Mouse (Mus musculus) heart, embryonic 15.5 days (tissue): ENCODE data around the gene Lrmda. TPM values are rescaled to one million over a fixed set of nuclear protein-coding genes. Genes with fewer than 3 reads are reported as not detected.

Source experiments
- ATAC-seq: fragments of 200-750 bp; cut with Nextera tagmentation; replicated peaks from 2 replicates; pipeline ENCODE4 v1.8.0; 2017; ENCODE audit warnings: low read depth, moderate TSS enrichment; ENCODE audit not compliant: insufficient number of reproducible peaks, insufficient read depth, low FRiP score
- H3K27ac ChIP-seq: fragments of 300-500 bp; sonication (generic); 2 replicates; pipeline ENCODE4 v1.5.1; 2015; ENCODE audit warnings: mild to moderate bottlenecking, inconsistent platforms
- H3K27me3 ChIP-seq: fragments of 300-500 bp; sonication (generic); 2 replicates; pipeline ENCODE4 v1.6.1; 2015; ENCODE audit warnings: inconsistent platforms
- H3K36me3 ChIP-seq: fragments of 300-500 bp; sonication (generic); 2 replicates; pipeline ENCODE4 v1.6.1; 2015; ENCODE audit warnings: mild to moderate bottlenecking, inconsistent platforms
- H3K4me1 ChIP-seq: fragments of 300-500 bp; sonication (generic); replicated peaks from 2 replicates; pipeline ENCODE4 v1.6.1; 2015; ENCODE audit warnings: inconsistent platforms
- H3K4me2 ChIP-seq: fragments of 300-500 bp; sonication (generic); 2 replicates; pipeline ENCODE4 v1.6.1; 2015; ENCODE audit warnings: inconsistent platforms, mild to moderate bottlenecking, moderate library complexity
- H3K4me3 ChIP-seq: fragments of 300-500 bp; sonication (generic); 2 replicates; pipeline ENCODE4 v1.5.1; 2015; ENCODE audit warnings: mild to moderate bottlenecking, inconsistent platforms
- H3K9ac ChIP-seq: fragments of 300-500 bp; sonication (generic); 2 replicates; pipeline ENCODE4 v1.6.1; 2015; ENCODE audit warnings: mild to moderate bottlenecking, inconsistent platforms
- H3K9me3 ChIP-seq: fragments of 300-500 bp; sonication (generic); replicated peaks from 2 replicates; pipeline ENCODE4 v1.6.1; 2016; ENCODE audit warnings: inconsistent platforms
- WGBS: fragments of 180-500 bp; shearing (Covaris S2); methylation state at CpG from one replicate; pipeline ENCODE4 v1.1.7; 2015; ENCODE audit warnings: mixed read lengths; 5-methylcytosine and 5-hydroxymethylcytosine counted together
- polyA plus RNA-seq: library from polyadenylated mRNA; unstranded; fragments of >200 nt; fragmentation: Nextera tagmentation; extraction: Ambion mirVana; gene quantifications from 2 replicates; pipeline ENCODE4 v1.2.1, GENCODE M21; 2015

Lrmda gene
- polyA plus RNA-seq, 1 experiment from 2014 or later = 0.83 TPM

- no peak overlapping the region for H3K9ac ChIP-seq
- no peak for ATAC-seq
- no peaks in the 10 kb centered on the region for H3K4me1 ChIP-seq
- H3K36me3 ChIP-seq = no peaks in the 10 kb centered on the region
- no peaks in the 10 kb centered on the region for H3K9me3 ChIP-seq
- H3K27me3 ChIP-seq = no peaks in the 10 kb centered on the region
- no peak overlapping the region for H3K4me2 ChIP-seq
- H3K4me3 ChIP-seq = no peak overlapping the region
- 82% methylated on average over 5 of the region's 5 CpGs for WGBS
- no peak overlapping the region for H3K27ac ChIP-seq
These were observed 258.5 kb downstream of the Lrmda start for GRCm38 (mm10) chr14:22278053-22278452.

GRCm38 (mm10) chr14:22279591-22279990, 260.1 kb downstream of the Lrmda start:
- Histone ChIP-seq H3K4me3 (no peak overlapping the region), H3K9me3 (no peaks in the 10 kb centered on the region), H3K36me3 (no peaks in the 10 kb centered on the region), H3K4me1 (no peaks in the 10 kb centered on the region), H3K4me2 (no peak overlapping the region), H3K27ac (no peak overlapping the region), H3K9ac (no peak overlapping the region), H3K27me3 (no peaks in the 10 kb centered on the region)
- no peak for ATAC-seq
- WGBS = 85% methylated on average over 4 of the region's 4 CpGs

- Histone ChIP-seq H3K27me3 (no peaks in the 10 kb centered on the region), H3K36me3 (no peaks in the 10 kb centered on the region), H3K4me1 (no peaks in the 10 kb centered on the region), H3K9me3 (no peaks in the 10 kb centered on the region), H3K9ac (no peak overlapping the region), H3K27ac (no peak overlapping the region), H3K4me2 (no peak overlapping the region), H3K4me3 (no peak overlapping the region)
- WGBS = 91% methylated on average over 7 of the region's 7 CpGs
- no peak for ATAC-seq
These were observed 262.1 kb downstream of the Lrmda start for GRCm38 (mm10) chr14:22281630-22282029.

- no peaks in the 10 kb centered on the region for H3K9me3 ChIP-seq
- ATAC-seq = no peak
These were observed 263.3 kb downstream of the Lrmda start for GRCm38 (mm10) chr14:22282847-22283246.

GRCm38 (mm10) chr14:22283722-22284121, 264.2 kb downstream of the Lrmda start:
- Histone ChIP-seq H3K36me3 (no peaks in the 10 kb centered on the region), H3K9ac (no peak overlapping the region), H3K27me3 (no peaks in the 10 kb centered on the region), H3K27ac (no peak overlapping the region), H3K4me2 (no peak overlapping the region), H3K4me1 (no peaks in the 10 kb centered on the region), H3K4me3 (no peak overlapping the region), H3K9me3 (no peaks in the 10 kb centered on the region)
- WGBS = 91% methylated on average over 2 of the region's 2 CpGs
- no peak for ATAC-seq

More at GRCm38 (mm10) chr14:22282847-22283246, 263.3 kb downstream of the Lrmda start:
- Histone ChIP-seq H3K27ac (no peak overlapping the region), H3K4me2 (no peak overlapping the region), H3K4me3 (no peak overlapping the region), H3K4me1 (no peaks in the 10 kb centered on the region), H3K9ac (no peak overlapping the region), H3K36me3 (no peaks in the 10 kb centered on the region), H3K27me3 (no peaks in the 10 kb centered on the region)
- WGBS = 74% methylated on average over 6 of the region's 6 CpGs

GRCm38 (mm10) chr14:22284823-22285517, 265.5 kb downstream of the Lrmda start:
- H3K4me1 ChIP-seq = no peaks in the 10 kb centered on the region
- no peaks in the 10 kb centered on the region for H3K36me3 ChIP-seq
- H3K9me3 ChIP-seq = no peaks in the 10 kb centered on the region
- ATAC-seq = no peak
- H3K27me3 ChIP-seq = no peaks in the 10 kb centered on the region
- H3K27ac ChIP-seq = no peak overlapping the region
- no peak overlapping the region for H3K9ac ChIP-seq
- H3K4me3 ChIP-seq = no peak overlapping the region
- H3K4me2 ChIP-seq = no peak overlapping the region
- whole genome bisulfite sequencing = 87% methylated on average over 15 of the region's 15 CpGs

- no peaks in the 10 kb centered on the region for H3K27me3 ChIP-seq
- H3K27ac ChIP-seq = no peak overlapping the region
- no peak for ATAC-seq
- H3K9ac ChIP-seq = no peak overlapping the region
- H3K9me3 ChIP-seq = no peaks in the 10 kb centered on the region
- WGBS = 53% methylated on average over 4 of the region's 4 CpGs
- no peak overlapping the region for H3K4me3 ChIP-seq
- no peak overlapping the region for H3K4me2 ChIP-seq
- no peaks in the 10 kb centered on the region for H3K4me1 ChIP-seq
- H3K36me3 ChIP-seq = no peaks in the 10 kb centered on the region
These were observed 266.3 kb downstream of the Lrmda start for GRCm38 (mm10) chr14:22285826-22286225.

GRCm38 (mm10) chr14:22288179-22288578, 268.7 kb downstream of the Lrmda start:
- Histone ChIP-seq H3K27ac (no peak overlapping the region), H3K4me3 (no peak overlapping the region), H3K27me3 (no peaks in the 10 kb centered on the region), H3K4me2 (no peak overlapping the region), H3K36me3 (no peaks in the 10 kb centered on the region), H3K9ac (no peak overlapping the region), H3K9me3 (no peaks in the 10 kb centered on the region), H3K4me1 (no peaks in the 10 kb centered on the region)
- no peak for ATAC-seq
- WGBS = 50% methylated on average over 10 of the region's 10 CpGs

- ATAC-seq = no peak
- Histone ChIP-seq H3K36me3 (no peaks in the 10 kb centered on the region), H3K9ac (no peak overlapping the region), H3K27me3 (no peaks in the 10 kb centered on the region), H3K4me3 (no peak overlapping the region), H3K4me1 (no peaks in the 10 kb centered on the region), H3K27ac (no peak overlapping the region), H3K9me3 (no peaks in the 10 kb centered on the region), H3K4me2 (no peak overlapping the region)
- WGBS = 77% methylated on average over 15 of the region's 15 CpGs
These were observed 269.9 kb downstream of the Lrmda start for GRCm38 (mm10) chr14:22289380-22289922.

- no peak overlapping the region for H3K4me2 ChIP-seq
- H3K9ac ChIP-seq = no peak overlapping the region
- 89% methylated on average over 4 of the region's 4 CpGs for whole genome bisulfite sequencing
- no peak for ATAC-seq
- no peaks in the 10 kb centered on the region for H3K4me1 ChIP-seq
- H3K27ac ChIP-seq = no peak overlapping the region
- H3K9me3 ChIP-seq = no peaks in the 10 kb centered on the region
- H3K4me3 ChIP-seq = no peak overlapping the region
- no peaks in the 10 kb centered on the region for H3K27me3 ChIP-seq
- H3K36me3 ChIP-seq = no peaks in the 10 kb centered on the region
These were observed 274.9 kb downstream of the Lrmda start for GRCm38 (mm10) chr14:22294371-22294770.

- 40% methylated on average over 3 of the region's 3 CpGs for WGBS
- Histone ChIP-seq H3K36me3 (no peaks in the 10 kb centered on the region), H3K27ac (no peak overlapping the region), H3K27me3 (no peaks in the 10 kb centered on the region), H3K9ac (no peak overlapping the region), H3K9me3 (no peaks in the 10 kb centered on the region), H3K4me3 (no peak overlapping the region), H3K4me1 (no peaks in the 10 kb centered on the region), H3K4me2 (no peak overlapping the region)
- ATAC-seq = no peak
These were observed 277.2 kb downstream of the Lrmda start for GRCm38 (mm10) chr14:22296655-22297239.

- no peaks in the 10 kb centered on the region for H3K36me3 ChIP-seq
- no peaks in the 10 kb centered on the region for H3K9me3 ChIP-seq
- H3K9ac ChIP-seq = no peak overlapping the region
- no peak overlapping the region for H3K27ac ChIP-seq
- 67% methylated on average over 5 of the region's 5 CpGs for WGBS
- H3K4me2 ChIP-seq = no peak overlapping the region
- no peaks in the 10 kb centered on the region for H3K27me3 ChIP-seq
- no peak overlapping the region for H3K4me3 ChIP-seq
- no peaks in the 10 kb centered on the region for H3K4me1 ChIP-seq
- ATAC-seq = no peak
These were observed 287.2 kb downstream of the Lrmda start for GRCm38 (mm10) chr14:22306759-22307158.
